Mouse (Mus musculus) ES-E14 (cell line): ENCODE data around the gene Gad1. TPM values are rescaled to one million over a fixed set of nuclear protein-coding genes. Genes with fewer than 3 reads are reported as not detected.

Experiments used
- DNase-seq: peaks from one replicate; pipeline ENCODE4 v3.0.0-alpha.2; 2013; ENCODE audit warnings: low read depth, low spot score
- H3K27ac ChIP-seq: 2 replicates; pipeline ENCODE4 v1.5.1; 2012; ENCODE audit warnings: low read depth, mild to moderate bottlenecking, low read length, moderate library complexity, mixed read lengths; ENCODE audit not compliant: poor library complexity, insufficient read depth, severe bottlenecking
- H3K36me3 ChIP-seq: 2 replicates; pipeline ENCODE4 v1.6.1; 2012; ENCODE audit warnings: mild to moderate bottlenecking, low read length, moderate library complexity, mixed read lengths; ENCODE audit not compliant: control insufficient read depth, poor library complexity, insufficient read depth, severe bottlenecking
- H3K4me1 ChIP-seq, 2 experiments: fragments of 150-350 bp in 1 of 2; sonication (generic) in 1 of 2; 2 replicates each; pipeline ENCODE4 v1.6.1; 2012; ENCODE audit warnings: low read length in 2 of 2, mild to moderate bottlenecking in 1 of 2, mixed read lengths in 1 of 2; ENCODE audit not compliant: control insufficient read depth in 2 of 2, insufficient read depth in 2 of 2, poor library complexity in 1 of 2
- H3K4me3 ChIP-seq, 2 experiments: fragments of 150-350 bp in 1 of 2; sonication (generic) in 1 of 2; 2 replicates each; pipeline ENCODE4 v1.5.1; 2012; ENCODE audit warnings: low read length in 2 of 2, low read depth in 1 of 2, mild to moderate bottlenecking in 1 of 2, mixed read lengths in 1 of 2; ENCODE audit not compliant: insufficient read depth in 1 of 2, poor library complexity in 1 of 2, severe bottlenecking in 1 of 2
- H3K9ac ChIP-seq: 2 replicates; pipeline ENCODE4 v1.6.1; 2012; ENCODE audit warnings: low read depth, mild to moderate bottlenecking, low read length, mixed read lengths; ENCODE audit not compliant: poor library complexity, insufficient read depth, severe bottlenecking
- H3K9me3 ChIP-seq: fragments of 150-350 bp; sonication (generic); 2 replicates; pipeline ENCODE4 v1.6.1; 2012; ENCODE audit warnings: low read depth, mild to moderate bottlenecking, low read length; ENCODE audit not compliant: control insufficient read depth, insufficient read depth
- CHD2 ChIP-seq: IDR thresholded peaks from 2 replicates; pipeline ENCODE4 v1.6.1; 2014; ENCODE audit warnings: mild to moderate bottlenecking, low read depth, low read length, inconsistent platforms
- HCFC1 ChIP-seq: IDR thresholded peaks from 2 replicates; pipeline ENCODE4 v1.6.1; 2012; ENCODE audit warnings: low read length, inconsistent platforms, borderline replicate concordance; ENCODE audit not compliant: insufficient read depth
- MAFK ChIP-seq: IDR thresholded peaks from 2 replicates; pipeline ENCODE4 v1.6.1; 2014; ENCODE audit warnings: mild to moderate bottlenecking, low read depth, low read length, inconsistent platforms; ENCODE audit not compliant: insufficient read depth
- ZC3H11A ChIP-seq: IDR thresholded peaks from 2 replicates; pipeline ENCODE4 v1.6.1; 2012; ENCODE audit warnings: low read depth, mild to moderate bottlenecking, inconsistent platforms, low read length, borderline replicate concordance
- ZNF384 ChIP-seq: IDR thresholded peaks from 2 replicates; pipeline ENCODE4 v1.6.1; 2012; ENCODE audit warnings: low read depth, low read length, inconsistent platforms
- in situ Hi-C, 2 experiments: fragments of 600-800 bp; cut with MboI; formaldehyde crosslinking; loops; one replicate each; pipeline ENCODE4 v1.15.1; 2025; ENCODE audit warnings: low sequenced_read_pairs in 2 of 2, inconsistent platforms in 1 of 2; ENCODE audit not compliant: unreplicated experiment in 2 of 2
- total RNA-seq: library from RNA; depleted of rRNA; stranded (reverse); fragments of 300-350 nt; gene quantifications from 2 replicates; pipeline ENCODE4 v1.2.3, GENCODE M21; 2012

Gene Gad1
- total RNA-seq, 1 experiment, result 1.0 TPM

DNA sequence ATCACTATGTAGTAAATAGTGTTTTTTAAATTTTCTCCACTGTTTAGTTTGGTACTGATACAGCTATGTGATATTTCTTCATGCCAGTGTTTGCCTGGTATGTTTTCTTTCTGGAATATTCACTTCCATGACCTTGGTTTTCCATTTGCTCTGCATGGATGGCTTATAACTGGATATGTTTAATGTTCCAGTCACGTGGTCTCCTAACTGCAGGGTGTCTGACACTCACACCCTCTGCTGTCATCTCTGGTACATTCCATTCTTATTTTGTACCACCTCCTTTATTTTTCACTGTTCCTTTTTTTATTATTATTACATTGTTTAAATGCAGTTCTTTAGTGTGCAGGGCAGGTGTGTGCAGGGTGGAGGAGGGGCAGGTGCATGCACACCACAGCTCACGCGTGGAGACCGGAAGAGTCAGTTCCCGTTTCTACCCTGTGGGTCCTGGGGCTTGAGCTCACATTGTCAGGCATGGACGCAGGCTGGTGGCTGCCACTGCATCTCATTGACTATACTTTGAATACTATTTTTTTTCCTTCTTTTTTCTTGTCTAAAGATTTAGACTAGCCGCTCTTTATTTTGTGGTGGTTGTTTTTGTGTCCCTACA is 62.0 kb downstream of the Gad1 start:
- Histone ChIP-seq H3K4me1 (peaks cover 0 to 7% of the 10 kb centered on the region in 2 experiments; a peak in 2 of 4 replicates), H3K4me3 (no peak overlapping the region), H3K36me3 (no peaks in the 10 kb centered on the region), H3K27ac (no peak overlapping the region), H3K9me3 (no peaks in the 10 kb centered on the region), H3K9ac (no peak overlapping the region)
- in situ Hi-C loops, result no loop called here
- no peak for DNase-seq
- TF ChIP-seq MAFK (no peak), ZNF384 (no peak), CHD2 (no peak), HCFC1 (no peak), ZC3H11A (no peak)

DNA sequence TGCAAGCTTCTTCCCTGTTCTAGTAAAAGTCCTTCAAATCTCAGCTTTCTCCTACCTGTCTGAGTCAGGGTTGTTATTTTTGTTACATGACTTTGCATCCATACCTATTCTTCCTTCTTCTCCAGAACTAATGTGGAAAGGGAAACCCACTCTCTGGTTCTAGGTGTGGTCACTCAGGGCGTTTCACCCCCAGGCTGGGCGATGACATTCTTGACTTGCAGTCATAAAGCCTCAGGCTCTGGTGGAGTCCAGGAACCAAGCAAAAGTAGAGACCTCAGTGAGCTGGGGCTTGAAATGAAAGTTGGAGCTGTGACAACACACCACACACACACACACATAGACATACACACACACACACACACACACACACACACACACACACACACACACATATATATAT is 63.2 kb downstream of the Gad1 start:
- no peaks in the 10 kb centered on the region for H3K9me3 ChIP-seq
- no peak overlapping the region for H3K9ac ChIP-seq
- no peak overlapping the region for H3K27ac ChIP-seq
- in situ Hi-C loops, result no loop called here
- H3K36me3 ChIP-seq, result no peaks in the 10 kb centered on the region
- peaks cover 0 to 7% of the 10 kb centered on the region in 2 experiments; a peak in 2 of 4 replicates for H3K4me1 ChIP-seq
- no peak for TF ChIP-seq ZC3H11A
- no peak for TF ChIP-seq HCFC1
- TF ChIP-seq MAFK, result no peak
- no peak for TF ChIP-seq CHD2
- TF ChIP-seq ZNF384, result no peak
- DNase-seq, result no peak
- no peak overlapping the region for H3K4me3 ChIP-seq

DNA sequence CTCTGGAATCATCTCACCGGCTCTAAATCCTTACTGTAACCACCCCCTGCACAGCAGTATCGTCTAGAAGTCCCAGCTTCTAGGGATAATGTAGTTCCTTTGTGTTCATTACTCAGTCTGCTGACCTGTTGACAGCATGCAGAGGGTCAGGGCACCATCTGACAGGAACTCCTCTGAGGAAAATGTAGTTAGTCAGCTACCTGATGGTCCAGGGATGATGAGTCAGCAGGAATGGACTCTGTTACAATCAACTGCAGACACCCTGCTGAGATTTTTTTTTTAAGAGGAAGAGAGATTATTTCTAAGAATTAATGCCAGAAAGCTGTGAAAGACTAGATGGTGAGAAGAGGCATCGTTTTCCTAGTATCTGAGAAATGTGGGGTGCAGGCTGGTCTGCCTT is 63.7 kb downstream of the Gad1 start:
- Histone ChIP-seq H3K9ac (no peak overlapping the region), H3K27ac (no peak overlapping the region), H3K4me1 (peaks cover 0 to 7% of the 10 kb centered on the region in 2 experiments; a peak in 2 of 4 replicates), H3K36me3 (no peaks in the 10 kb centered on the region), H3K4me3 (no peak overlapping the region), H3K9me3 (no peaks in the 10 kb centered on the region)
- in situ Hi-C loops, result no loop called here
- no peak for TF ChIP-seq HCFC1
- peak; percentile 91 for TF ChIP-seq MAFK
- no peak for DNase-seq

DNA sequence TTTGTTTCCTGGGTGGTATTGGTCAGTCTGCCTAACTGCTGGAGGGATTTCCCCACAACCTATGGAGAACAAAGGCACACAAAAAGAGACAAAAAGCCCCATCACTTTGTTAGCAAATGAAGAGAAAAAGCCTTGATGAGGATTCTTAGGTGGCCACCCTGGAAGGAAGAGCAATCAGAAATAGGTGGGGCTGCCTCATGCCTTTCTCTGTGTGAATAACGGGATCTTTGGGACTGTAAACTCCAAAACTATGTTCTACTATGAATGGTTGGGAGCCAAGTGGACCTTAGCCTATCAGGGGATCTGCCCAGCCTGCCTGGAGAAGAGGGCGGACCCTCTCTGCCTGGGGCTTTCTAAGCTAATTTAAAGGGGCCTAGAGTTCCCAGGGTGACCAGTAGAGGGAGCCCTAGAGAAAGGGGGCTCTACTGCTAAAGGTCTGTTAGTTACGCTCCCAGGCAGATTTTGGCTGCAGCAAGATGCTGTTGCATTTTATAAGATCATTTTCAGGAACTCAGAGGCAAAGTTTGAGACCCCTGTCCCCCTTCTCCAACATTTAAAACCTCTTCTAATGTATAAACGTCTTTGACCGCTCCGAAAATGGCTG is 66.5 kb downstream of the Gad1 start:
- Histone ChIP-seq H3K4me1 (peaks cover 0 to 7% of the 10 kb centered on the region in 2 experiments; a peak in 2 of 4 replicates), H3K9ac (no peak overlapping the region), H3K27ac (no peak overlapping the region), H3K36me3 (no peaks in the 10 kb centered on the region), H3K4me3 (no peak overlapping the region), H3K9me3 (no peaks in the 10 kb centered on the region)
- peak; percentile 82 for DNase-seq
- TF ChIP-seq ZNF384, result no peak
- TF ChIP-seq CHD2, result no peak
- in situ Hi-C loops, result no loop called here

DNA sequence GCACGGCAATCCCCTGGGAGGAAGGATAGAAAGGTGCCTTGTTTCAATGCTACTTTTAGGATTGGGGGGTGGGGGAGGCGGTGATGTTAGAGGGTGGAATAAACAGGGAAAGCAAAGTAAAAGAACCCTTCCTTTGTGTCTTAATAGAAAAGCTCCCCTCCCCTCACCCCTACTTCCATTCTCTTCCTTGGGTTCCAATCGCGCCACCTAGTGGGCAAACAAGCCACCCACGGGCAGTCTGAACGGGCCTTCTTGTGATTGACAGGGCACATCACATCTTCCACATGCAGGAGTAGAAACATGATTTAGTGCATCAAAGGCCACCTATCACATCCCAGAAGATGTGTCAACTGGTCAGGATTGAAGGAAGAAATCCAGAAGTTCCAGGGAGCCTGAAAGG is 67.4 kb downstream of the Gad1 start:
- no peaks in the 10 kb centered on the region for H3K9me3 ChIP-seq
- TF ChIP-seq MAFK (no peak), ZC3H11A (peak; percentile 9; the same call in 1 of the 2 replicates), CHD2 (no peak)
- H3K27ac ChIP-seq, result no peak overlapping the region
- in situ Hi-C loops, result no loop called here
- H3K4me3 ChIP-seq, result no peak overlapping the region
- H3K36me3 ChIP-seq, result no peaks in the 10 kb centered on the region
- H3K9ac ChIP-seq, result no peak overlapping the region
- peaks cover 0 to 7% of the 10 kb centered on the region in 2 experiments; a peak in 2 of 4 replicates for H3K4me1 ChIP-seq
- DNase-seq, result peak; percentile 96
